Mouse (Mus musculus) brain, embryonic 14.5 days (tissue): ENCODE data around the gene Pgrmc2.

Experiments used
- CTCF ChIP-seq: fragments of 200-500 bp; IDR thresholded peaks from 2 replicates; pipeline ENCODE4 v1.5.1; 2012; ENCODE audit warnings: inconsistent platforms, mild to moderate bottlenecking, moderate library complexity, borderline replicate concordance; ENCODE audit not compliant: insufficient read depth, insufficient read length; ENCODE audit errors: extremely low read depth
- POLR2A ChIP-seq: fragments of 200-500 bp; IDR thresholded peaks from 2 replicates; pipeline ENCODE4 v1.6.1; 2012; ENCODE audit warnings: mild to moderate bottlenecking, inconsistent platforms, borderline replicate concordance; ENCODE audit not compliant: poor library complexity, insufficient read depth, insufficient read length, severe bottlenecking; ENCODE audit errors: extremely low read depth

DNA sequence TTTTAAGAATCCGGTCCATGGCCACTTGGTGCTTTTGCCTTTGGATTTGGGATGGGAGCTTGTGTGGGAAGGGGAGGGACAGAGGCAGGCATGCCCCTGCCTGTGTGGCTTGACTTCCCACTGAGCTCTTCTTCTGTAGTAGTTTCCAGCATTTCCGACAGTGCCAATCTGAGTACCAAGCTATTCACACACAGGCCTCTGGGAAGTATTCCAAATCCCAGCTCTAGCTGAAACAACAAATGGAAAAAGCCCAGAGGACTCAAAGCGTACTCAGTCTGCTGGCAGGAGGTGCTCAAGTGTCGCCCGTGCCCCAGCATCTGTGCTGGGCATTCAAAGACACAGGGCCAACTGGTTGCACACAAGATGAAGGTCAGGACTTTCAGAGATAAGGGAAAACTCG is 60.9 kb downstream of the Pgrmc2 start:
- TF ChIP-seq CTCF = no peak
- TF ChIP-seq POLR2A = no peak
